Mouse (Mus musculus) stomach, embryonic 14.5 days (tissue): ENCODE measurements at regions not wholly inside any gene's neighbourhood (a gene's known extent, or its start where the extent isn't known, plus 50 kb on each side); places are given as distances from the start of the nearest gene placed in this dataset.

Source experiments
- ATAC-seq: fragments of 200-750 bp; cut with Nextera tagmentation; 2 replicates; pipeline ENCODE4 v1.8.0; 2017; ENCODE audit warnings: low read depth, moderate TSS enrichment; ENCODE audit not compliant: insufficient number of reproducible peaks, insufficient read depth, low FRiP score
- H3K27ac ChIP-seq: fragments of 300-500 bp; sonication (generic); 2 replicates; pipeline ENCODE4 v1.5.1; 2014; ENCODE audit warnings: mild to moderate bottlenecking, low read length, moderate library complexity, mixed read lengths
- H3K27me3 ChIP-seq: fragments of 300-500 bp; sonication (generic); 2 replicates; pipeline ENCODE4 v1.6.1; 2014; ENCODE audit warnings: low read length, control low read depth, mixed read lengths; ENCODE audit not compliant: control insufficient read depth, insufficient read depth
- H3K36me3 ChIP-seq: fragments of 300-500 bp; sonication (generic); 2 replicates; pipeline ENCODE4 v1.6.1; 2014; ENCODE audit warnings: mild to moderate bottlenecking, control low read depth, low read length, moderate library complexity, mixed read lengths; ENCODE audit not compliant: control insufficient read depth, insufficient read depth
- H3K4me1 ChIP-seq: fragments of 300-500 bp; sonication (generic); 2 replicates; pipeline ENCODE4 v1.6.1; 2014; ENCODE audit warnings: low read length, control low read depth, mixed read lengths; ENCODE audit not compliant: control insufficient read depth, insufficient read depth
- H3K4me2 ChIP-seq: fragments of 300-500 bp; sonication (generic); replicated peaks from 2 replicates; pipeline ENCODE4 v1.6.1; 2014; ENCODE audit warnings: low read depth, low read length, control low read depth
- H3K4me3 ChIP-seq: fragments of 300-500 bp; sonication (generic); 2 replicates; pipeline ENCODE4 v1.5.1; 2014; ENCODE audit warnings: low read depth, low read length, control low read depth
- H3K9ac ChIP-seq: fragments of 300-500 bp; sonication (generic); replicated peaks from 2 replicates; pipeline ENCODE4 v1.6.1; 2014; ENCODE audit warnings: low read depth, mild to moderate bottlenecking, control low read depth, low read length, moderate library complexity, mixed read lengths
- H3K9me3 ChIP-seq: fragments of 300-500 bp; sonication (generic); 2 replicates; pipeline ENCODE4 v1.6.1; 2016; ENCODE audit warnings: low read depth, low read length, control low read depth; ENCODE audit not compliant: control insufficient read depth
- WGBS: fragments of 180-500 bp; shearing (Covaris S2); extraction: QIAGEN DNeasy Blood & Tissue Kit; methylation state at CpG from one replicate; pipeline ENCODE4 v1.1.7; 2014; 5-methylcytosine and 5-hydroxymethylcytosine counted together

- Histone ChIP-seq H3K4me2 (no peak overlapping the region), H3K9me3 (no peaks in the 10 kb centered on the region), H3K36me3 (no peaks in the 10 kb centered on the region), H3K27me3 (no peaks in the 10 kb centered on the region), H3K4me1 (no peaks in the 10 kb centered on the region), H3K27ac (no peak overlapping the region), H3K9ac (no peak overlapping the region), H3K4me3 (no peak overlapping the region)
- ATAC-seq: no peak
- 70% methylated on average over 10 of the region's 10 CpGs for WGBS
These were observed 391.3 kb upstream of the Adgrl2 start for GRCm38 (mm10) chr3:149381559-149382245.

- Histone ChIP-seq H3K27ac (no peak overlapping the region), H3K9ac (no peak overlapping the region), H3K9me3 (no peaks in the 10 kb centered on the region), H3K27me3 (no peaks in the 10 kb centered on the region), H3K4me1 (no peaks in the 10 kb centered on the region), H3K4me2 (no peak overlapping the region), H3K36me3 (no peaks in the 10 kb centered on the region), H3K4me3 (no peak overlapping the region)
- WGBS: 69% methylated on average over 6 of the region's 6 CpGs
- ATAC-seq: no peak
These were observed 390.7 kb upstream of the Adgrl2 start for GRCm38 (mm10) chr3:149381051-149381450.

GRCm38 (mm10) chr3:149379866-149380472 lies 389.6 kb upstream of the Adgrl2 start:
- Histone ChIP-seq H3K4me3 (no peak overlapping the region), H3K4me1 (no peaks in the 10 kb centered on the region), H3K9me3 (no peaks in the 10 kb centered on the region), H3K36me3 (no peaks in the 10 kb centered on the region), H3K4me2 (no peak overlapping the region), H3K9ac (no peak overlapping the region), H3K27ac (no peak overlapping the region), H3K27me3 (no peaks in the 10 kb centered on the region)
- 76% methylated on average over 15 of the region's 15 CpGs for WGBS
- ATAC-seq: peak; percentile 49; the same call in 1 of the 2 replicates

- Histone ChIP-seq H3K27ac (no peak overlapping the region), H3K9ac (no peak overlapping the region), H3K4me3 (no peak overlapping the region), H3K4me2 (no peak overlapping the region), H3K9me3 (no peaks in the 10 kb centered on the region), H3K4me1 (no peaks in the 10 kb centered on the region), H3K27me3 (no peaks in the 10 kb centered on the region), H3K36me3 (no peaks in the 10 kb centered on the region)
- ATAC-seq: no peak
- WGBS: 79% methylated on average over 3 of the region's 3 CpGs
These were observed 389.0 kb upstream of the Adgrl2 start for GRCm38 (mm10) chr3:149379249-149379865.

- H3K9me3 ChIP-seq: no peaks in the 10 kb centered on the region
- no peak for ATAC-seq
- WGBS: 86% methylated on average over 5 of the region's 5 CpGs
- no peak overlapping the region for H3K4me3 ChIP-seq
- no peaks in the 10 kb centered on the region for H3K4me1 ChIP-seq
- no peaks in the 10 kb centered on the region for H3K27me3 ChIP-seq
- no peak overlapping the region for H3K9ac ChIP-seq
- no peak overlapping the region for H3K27ac ChIP-seq
- no peaks in the 10 kb centered on the region for H3K36me3 ChIP-seq
- H3K4me2 ChIP-seq: no peak overlapping the region
These were observed 381.1 kb upstream of the Adgrl2 start for GRCm38 (mm10) chr3:149371439-149371838.

- Histone ChIP-seq H3K9ac (no peak overlapping the region), H3K27ac (no peak overlapping the region), H3K4me2 (no peak overlapping the region), H3K4me3 (no peak overlapping the region), H3K4me1 (no peaks in the 10 kb centered on the region), H3K27me3 (no peaks in the 10 kb centered on the region), H3K9me3 (no peaks in the 10 kb centered on the region), H3K36me3 (no peaks in the 10 kb centered on the region)
- WGBS: 87% methylated on average over 6 of the region's 6 CpGs
- no peak for ATAC-seq
These were observed 380.3 kb upstream of the Adgrl2 start for GRCm38 (mm10) chr3:149370517-149371227.

- H3K36me3 ChIP-seq: no peaks in the 10 kb centered on the region
- no peak for ATAC-seq
- no peaks in the 10 kb centered on the region for H3K9me3 ChIP-seq
- no peak overlapping the region for H3K27ac ChIP-seq
- H3K4me3 ChIP-seq: no peak overlapping the region
- H3K27me3 ChIP-seq: no peaks in the 10 kb centered on the region
- 58% methylated on average over 3 of the region's 3 CpGs for WGBS
- no peaks in the 10 kb centered on the region for H3K4me1 ChIP-seq
- H3K4me2 ChIP-seq: no peak overlapping the region
- no peak overlapping the region for H3K9ac ChIP-seq
These were observed 377.5 kb upstream of the Adgrl2 start for GRCm38 (mm10) chr3:149367888-149368287.

- ATAC-seq: no peak
- WGBS: 62% methylated on average over 2 of the region's 2 CpGs
- Histone ChIP-seq H3K4me3 (no peak overlapping the region), H3K9me3 (no peaks in the 10 kb centered on the region), H3K4me2 (no peak overlapping the region), H3K27ac (no peak overlapping the region), H3K36me3 (no peaks in the 10 kb centered on the region), H3K9ac (no peak overlapping the region), H3K4me1 (no peaks in the 10 kb centered on the region), H3K27me3 (no peaks in the 10 kb centered on the region)
These were observed 369.8 kb upstream of the Adgrl2 start for GRCm38 (mm10) chr3:149360164-149360563.
